Mouse (Mus musculus): ENCODE measurements around the gene Stip1. TPM values are rescaled to one million over a fixed set of nuclear protein-coding genes. Genes with fewer than 3 reads are reported as not detected.
A peak's percentile ranks its signal among the peaks of the same experiment; 100 is the strongest.

Gene Stip1
- polyA plus RNA-seq, 1 experiment from 2014 or later: 267 TPM

DNA sequence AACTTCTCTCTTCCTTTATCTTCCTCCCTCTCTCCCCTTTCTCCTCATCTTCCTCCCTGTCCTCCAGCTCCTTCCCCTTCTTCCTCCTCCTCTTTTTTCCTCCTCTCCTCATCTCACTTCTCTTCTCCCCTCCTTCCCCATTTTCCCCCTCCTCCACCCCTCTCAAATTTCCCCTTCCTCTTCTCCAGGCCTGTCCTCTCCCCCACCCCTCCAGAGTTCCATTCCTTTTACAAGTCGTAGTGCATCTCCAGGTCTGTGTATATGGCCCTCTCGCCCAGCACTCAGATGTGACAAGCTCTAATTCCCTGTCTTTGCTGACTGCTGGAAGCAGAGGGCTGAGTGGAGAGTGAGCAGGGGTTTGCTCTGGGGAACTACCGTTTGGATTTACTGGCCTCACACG is 31.0 kb upstream of the Stip1 start:
- peak overlapping the region; percentile 45; the same call in 1 of the 2 replicates for H3K27ac ChIP-seq
- H3K27me3 ChIP-seq: peaks cover 51% of the 10 kb centered on the region

GRCm38 (mm10) chr19:7069781-7070763 is 30.3 kb upstream of the Stip1 start:
- 5% methylated on average over 29 of the region's 35 CpGs for WGBS
- Histone ChIP-seq H3K4me1 (peaks cover 80% of the 10 kb centered on the region), H3K4me2 (replicated peaks) (peak overlapping the region; percentile 31), H3K9ac (peak overlapping the region; percentile 45; the same call in 1 of the 2 replicates), H3K36me3 (no peaks in the 10 kb centered on the region), H3K9me3 (replicated peaks) (no peaks in the 10 kb centered on the region), H3K4me3 (no peak overlapping the region), H3K27me3 (peaks cover 45% of the 10 kb centered on the region), H3K27ac (peak overlapping the region; percentile 64)
- ATAC-seq (ENCODE audit: low FRiP score): 0 out of 2 replicates have a peak, but pooled peaks have one; percentile 16

More for the DNA sequence above, 31.0 kb upstream of the Stip1 start:
- no peak overlapping the region for H3K4me3 ChIP-seq
- H3K4me1 ChIP-seq: peaks cover 80% of the 10 kb centered on the region
- no peak for ATAC-seq (ENCODE audit: low FRiP score)
- peak overlapping the region; percentile 33; the same call in 1 of the 2 replicates for H3K9ac ChIP-seq
- H3K4me2 ChIP-seq (replicated peaks): peak overlapping the region; percentile 31
- H3K36me3 ChIP-seq: no peaks in the 10 kb centered on the region
- no peaks in the 10 kb centered on the region for H3K9me3 ChIP-seq (replicated peaks)
- 10% methylated on average over 4 of the region's 4 CpGs for WGBS

DNA sequence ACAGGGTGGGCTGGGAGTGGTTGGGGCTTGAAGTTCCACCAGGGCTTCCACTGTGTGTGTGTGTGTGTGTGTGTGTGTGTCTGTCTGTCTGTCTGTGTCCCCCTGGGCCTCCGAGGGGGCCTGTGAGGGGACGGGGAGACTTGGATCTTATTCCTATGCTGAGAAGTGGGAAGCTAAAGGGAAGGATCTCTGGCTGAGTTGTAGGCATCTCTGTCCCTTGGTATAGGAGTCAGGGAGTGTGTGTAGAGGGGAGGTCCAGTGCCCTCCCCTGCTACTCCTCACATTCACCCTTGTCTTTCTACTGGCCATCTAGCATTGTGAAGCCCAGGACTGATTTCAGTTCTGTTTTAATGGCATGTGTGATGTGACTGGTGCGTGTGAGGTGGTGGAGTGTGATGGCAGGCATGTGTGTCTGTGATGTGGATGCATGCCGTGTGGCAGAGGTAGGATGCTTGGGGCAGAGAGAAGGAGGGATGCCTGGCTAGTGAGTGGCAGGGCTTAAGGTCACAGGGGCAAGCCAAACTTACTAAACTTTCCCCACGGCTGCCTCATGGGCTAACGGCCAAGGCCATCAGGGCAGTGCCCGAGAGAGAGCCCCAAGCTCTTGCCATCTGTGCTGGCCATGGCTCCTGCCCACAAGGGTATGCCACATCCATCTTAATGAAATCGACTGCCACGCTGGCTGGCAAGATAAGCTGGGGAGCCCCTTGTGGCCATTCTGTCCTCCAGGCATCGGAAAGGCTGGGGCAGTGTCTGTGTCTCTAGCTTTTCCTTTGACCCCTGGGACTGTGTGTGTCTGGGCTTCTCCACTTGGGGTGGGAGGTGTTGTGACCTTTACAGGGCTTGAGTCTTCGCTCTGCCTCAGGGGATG is 29.1 kb upstream of the Stip1 start:
- Histone ChIP-seq H3K4me2 (replicated peaks) (peak overlapping the region; percentile 26; the same call in 1 of the 2 replicates), H3K27me3 (peaks cover 40% of the 10 kb centered on the region), H3K9ac (no peak overlapping the region; the same call in 1 of the 2 replicates), H3K4me1 (peaks cover 74% of the 10 kb centered on the region), H3K9me3 (replicated peaks) (no peaks in the 10 kb centered on the region), H3K36me3 (no peaks in the 10 kb centered on the region), H3K4me3 (no peak overlapping the region), H3K27ac (peak overlapping the region; percentile 64)
- 28% methylated on average over 10 of the region's 11 CpGs for WGBS
- ATAC-seq (ENCODE audit: low FRiP score): peak; percentile 29

GRCm38 (mm10) chr19:7068136-7068535 is 28.4 kb upstream of the Stip1 start:
- 4% methylated on average over 14 of the region's 14 CpGs for WGBS
- 0 out of 2 replicates have a peak overlapping the region, but pooled peaks have one; percentile 2 for H3K9ac ChIP-seq
- peaks cover 70% of the 10 kb centered on the region for H3K4me1 ChIP-seq
- H3K4me2 ChIP-seq (replicated peaks): peak overlapping the region; percentile 26; the same call in 1 of the 2 replicates
- H3K4me3 ChIP-seq: no peak overlapping the region
- H3K9me3 ChIP-seq (replicated peaks): no peaks in the 10 kb centered on the region
- peak; percentile 52 for ATAC-seq (ENCODE audit: low FRiP score)
- H3K27me3 ChIP-seq: peaks cover 44% of the 10 kb centered on the region
- H3K36me3 ChIP-seq: no peaks in the 10 kb centered on the region
- peak overlapping the region; percentile 64 for H3K27ac ChIP-seq

- H3K4me2 ChIP-seq (replicated peaks): no peak overlapping the region; the same call in 1 of the 2 replicates
- 0 out of 2 replicates have a peak overlapping the region, but pooled peaks have one; percentile 40 for H3K27ac ChIP-seq
- no peaks in the 10 kb centered on the region for H3K9me3 ChIP-seq (replicated peaks)
- H3K4me3 ChIP-seq: no peak overlapping the region
- peak; percentile 4; the same call in 1 of the 2 replicates for ATAC-seq (ENCODE audit: low FRiP score)
- peaks cover 64% of the 10 kb centered on the region for H3K4me1 ChIP-seq
- 51% methylated on average over 20 of the region's 20 CpGs for WGBS
- H3K36me3 ChIP-seq: no peaks in the 10 kb centered on the region
- peak overlapping the region; percentile 2; the same call in 1 of the 2 replicates for H3K9ac ChIP-seq
- H3K27me3 ChIP-seq: peaks cover 38% of the 10 kb centered on the region
Observed at GRCm38 (mm10) chr19:7067344-7068050, 27.7 kb upstream of the Stip1 start.

- ATAC-seq (ENCODE audit: low FRiP score): no peak
- H3K4me1 ChIP-seq: peaks cover 59% of the 10 kb centered on the region
- H3K4me2 ChIP-seq (replicated peaks): 0 out of 2 replicates have a peak overlapping the region, but pooled peaks have one; percentile 17
- H3K36me3 ChIP-seq: no peaks in the 10 kb centered on the region
- WGBS: 40% methylated on average over 7 of the region's 8 CpGs
- no peaks in the 10 kb centered on the region for H3K9me3 ChIP-seq (replicated peaks)
- H3K9ac ChIP-seq: no peak overlapping the region
- peak overlapping the region; percentile 48; the same call in 1 of the 2 replicates for H3K27ac ChIP-seq
- H3K4me3 ChIP-seq: no peak overlapping the region
- peaks cover 32% of the 10 kb centered on the region for H3K27me3 ChIP-seq
Observed at GRCm38 (mm10) chr19:7066828-7067342, 27.1 kb upstream of the Stip1 start.

DNA sequence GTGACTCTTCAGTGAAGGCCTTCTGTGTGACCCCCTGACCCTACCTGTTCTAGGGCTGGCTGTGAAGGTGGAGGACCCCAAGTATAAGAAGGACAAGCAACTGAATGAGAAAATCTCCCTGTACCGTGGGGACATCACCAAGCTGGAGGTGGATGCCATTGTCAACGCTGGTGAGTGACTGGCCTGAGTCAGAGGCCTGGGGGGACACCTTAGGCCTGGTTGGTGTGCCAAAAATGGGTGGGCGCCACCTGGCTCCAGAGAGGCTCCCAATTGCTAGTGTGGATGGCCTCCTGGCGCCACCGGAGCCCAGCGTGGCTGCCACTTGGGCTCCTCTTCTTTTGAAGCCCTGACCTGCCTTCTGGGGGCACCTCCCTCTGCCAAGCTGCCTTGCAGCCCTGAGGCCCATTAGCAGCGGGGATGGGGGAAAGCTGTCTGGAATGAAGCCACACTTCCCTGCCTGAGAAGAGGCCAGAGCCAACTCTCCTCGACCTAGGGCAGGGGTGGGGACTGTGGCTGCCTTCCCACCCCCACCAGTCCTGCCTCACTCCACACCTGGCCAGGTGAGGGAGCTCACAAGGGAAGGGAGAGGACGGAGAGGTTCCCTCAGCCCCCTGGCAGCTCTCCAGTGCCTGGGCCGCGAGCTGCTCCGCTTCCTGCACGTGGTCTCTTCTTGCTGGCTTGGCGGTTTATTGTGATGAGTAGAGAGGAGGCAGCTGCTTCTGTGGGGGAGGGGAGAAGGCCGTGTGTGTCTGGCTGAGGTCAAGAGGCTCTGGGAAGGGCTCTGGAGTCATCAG is 26.5 kb upstream of the Stip1 start:
- WGBS: 33% methylated on average over 15 of the region's 15 CpGs
- Histone ChIP-seq H3K4me1 (peaks cover 54% of the 10 kb centered on the region), H3K9ac (no peak overlapping the region), H3K27me3 (peaks cover 26% of the 10 kb centered on the region), H3K4me2 (replicated peaks) (peak overlapping the region; percentile 17; the same call in 1 of the 2 replicates), H3K4me3 (no peak overlapping the region), H3K9me3 (replicated peaks) (no peaks in the 10 kb centered on the region), H3K36me3 (no peaks in the 10 kb centered on the region), H3K27ac (peak overlapping the region; percentile 48; the same call in 1 of the 2 replicates)
- ATAC-seq (ENCODE audit: low FRiP score): no peak

GRCm38 (mm10) chr19:7064571-7064970 is 24.8 kb upstream of the Stip1 start:
- Histone ChIP-seq H3K27ac (no peak overlapping the region), H3K36me3 (no peaks in the 10 kb centered on the region), H3K9me3 (replicated peaks) (no peaks in the 10 kb centered on the region), H3K4me2 (replicated peaks) (no peak overlapping the region), H3K4me3 (no peak overlapping the region), H3K4me1 (peaks cover 38% of the 10 kb centered on the region), H3K27me3 (peaks cover 31% of the 10 kb centered on the region), H3K9ac (no peak overlapping the region)
- ATAC-seq (ENCODE audit: low FRiP score): peak; percentile 46
- WGBS: 5% methylated on average over 3 of the region's 3 CpGs

DNA sequence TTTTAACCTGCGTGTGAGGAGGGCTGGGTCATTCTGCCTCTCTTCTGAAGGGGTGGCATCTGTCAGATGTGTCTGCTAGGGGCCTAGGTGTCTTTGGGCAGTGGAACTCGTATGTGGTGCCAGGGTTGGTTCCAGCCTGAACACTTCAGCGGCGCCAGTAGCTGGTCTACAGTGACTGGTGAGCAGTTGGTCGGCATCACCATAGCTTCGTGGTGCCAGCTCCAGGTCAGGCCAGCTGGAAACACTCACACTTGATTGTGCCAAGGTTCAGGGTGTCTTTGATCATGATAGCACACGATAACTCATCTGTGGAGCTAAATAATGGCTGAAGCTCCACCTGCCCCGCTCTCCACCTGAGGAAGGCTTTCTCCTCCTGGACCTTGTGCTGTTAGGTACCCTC is 23.1 kb upstream of the Stip1 start:
- 91% methylated on average over 8 of the region's 8 CpGs for WGBS
- H3K27me3 ChIP-seq: peaks cover 38% of the 10 kb centered on the region

GRCm38 (mm10) chr19:7062110-7062509 is 22.3 kb upstream of the Stip1 start:
- no peaks in the 10 kb centered on the region for H3K9me3 ChIP-seq (replicated peaks)
- H3K36me3 ChIP-seq: no peaks in the 10 kb centered on the region
- no peak overlapping the region for H3K4me2 ChIP-seq (replicated peaks)
- WGBS: 86% methylated on average over 5 of the region's 5 CpGs
- H3K27me3 ChIP-seq: peaks cover 37% of the 10 kb centered on the region
- H3K9ac ChIP-seq: no peak overlapping the region
- no peak for ATAC-seq (ENCODE audit: low FRiP score)
- H3K4me3 ChIP-seq: no peak overlapping the region
- H3K4me1 ChIP-seq: peaks cover 27% of the 10 kb centered on the region
- no peak overlapping the region for H3K27ac ChIP-seq

More for the DNA sequence above, 23.1 kb upstream of the Stip1 start:
- Histone ChIP-seq H3K9ac (no peak overlapping the region), H3K9me3 (replicated peaks) (no peaks in the 10 kb centered on the region), H3K27ac (no peak overlapping the region), H3K4me1 (peaks cover 27% of the 10 kb centered on the region), H3K36me3 (no peaks in the 10 kb centered on the region), H3K4me2 (replicated peaks) (no peak overlapping the region), H3K4me3 (no peak overlapping the region)
- no peak for ATAC-seq (ENCODE audit: low FRiP score)
